Mouse (Mus musculus) CD8-positive naive resting alpha-beta T cell, adult 2 months (primary cell): ENCODE measurements at regions not wholly inside any gene's neighbourhood (a gene's known extent, or its start where the extent isn't known, plus 50 kb on each side); places are given as distances from the start of the nearest gene placed in this dataset.
A peak's percentile ranks its signal among the peaks of the same experiment; 100 is the strongest.

Source experiments
- DNase-seq, 2 experiments: peaks; one replicate each; pipeline ENCODE4 v3.0.0; 2022; ENCODE audit warnings: low read depth in 2 of 2, low spot score in 2 of 2

GRCm38 (mm10) chr1:151263372-151263771 lies 53.4 kb downstream of the Gm47996 start:
- DNase-seq, result no peak

GRCm38 (mm10) chr1:151263830-151264229 lies 53.9 kb downstream of the Gm47996 start:
- no peak for DNase-seq

- no peak for DNase-seq
These were observed 54.9 kb downstream of the Gm47996 start for GRCm38 (mm10) chr1:151264789-151265188.

GRCm38 (mm10) chr1:151265590-151265989 lies 55.7 kb downstream of the Gm47996 start:
- no peak for DNase-seq

- DNase-seq, result no peak
These were observed 56.8 kb downstream of the Gm47996 start for GRCm38 (mm10) chr1:151266703-151267102.

- DNase-seq, result no peak
These were observed 60.8 kb downstream of the Gm47996 start for GRCm38 (mm10) chr1:151270691-151271090.

- DNase-seq, result no peak
These were observed 64.4 kb downstream of the Gm47996 start for GRCm38 (mm10) chr1:151274306-151274705.

- DNase-seq, result no peak
These were observed 65.7 kb downstream of the Gm47996 start for GRCm38 (mm10) chr1:151275581-151275980.

GRCm38 (mm10) chr1:151279955-151280354 lies 64.3 kb upstream of the Ivns1abp start:
- DNase-seq, result no peak

- no peak for DNase-seq
These were observed 59.2 kb upstream of the Ivns1abp start for GRCm38 (mm10) chr1:151285045-151285444.

GRCm38 (mm10) chr1:151287451-151287850 lies 56.8 kb upstream of the Ivns1abp start:
- peak; percentile 3 to 18 for DNase-seq

GRCm38 (mm10) chr1:151289061-151289460 lies 55.2 kb upstream of the Ivns1abp start:
- DNase-seq, result no peak

GRCm38 (mm10) chr1:151289493-151290258 lies 54.6 kb upstream of the Ivns1abp start:
- no peak for DNase-seq

- DNase-seq, result no peak
These were observed 50.8 kb upstream of the Ivns1abp start for GRCm38 (mm10) chr1:151293311-151294050.
